Mouse (Mus musculus) testis, adult 2 months (tissue): ENCODE results near the gene Enoph1.

ENCODE experiments used
- CTCF ChIP-seq: fragments of 200-500 bp; IDR thresholded peaks from 2 replicates; pipeline ENCODE4 v1.5.1; 2012; ENCODE audit warnings: low read depth, mild to moderate bottlenecking, inconsistent platforms, low read length, moderate library complexity; ENCODE audit not compliant: control insufficient read depth, insufficient read depth, insufficient replicate concordance
- POLR2A ChIP-seq: fragments of 200-500 bp; IDR thresholded peaks from 2 replicates; pipeline ENCODE4 v1.6.1; 2012; ENCODE audit warnings: low read depth, mild to moderate bottlenecking, inconsistent platforms, low read length, moderate library complexity; ENCODE audit not compliant: control insufficient read depth

DNA sequence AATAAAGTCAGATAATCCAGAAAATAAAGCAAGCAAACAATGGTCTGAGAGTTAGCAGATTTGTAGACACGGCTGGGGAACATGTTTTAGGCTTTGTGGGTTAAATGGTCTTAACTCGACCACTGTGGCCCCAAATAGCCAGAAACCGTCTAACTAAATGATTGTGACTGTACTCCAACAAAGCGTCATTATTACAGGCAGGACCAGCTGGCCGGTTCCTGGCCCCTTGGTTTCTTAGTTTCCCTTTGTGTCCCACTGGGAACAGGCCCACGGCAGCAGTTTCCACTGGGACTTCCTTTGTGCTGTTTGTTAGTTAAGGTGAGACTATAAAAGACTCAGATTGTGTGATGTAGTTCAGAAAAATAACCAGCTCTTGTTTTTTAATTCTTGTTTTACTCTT lies 18.9 kb downstream of the Enoph1 start:
- TF ChIP-seq CTCF (no peak), POLR2A (no peak)
